Mouse (Mus musculus) midbrain, embryonic 11.5 days (tissue): Measurements from ENCODE around the gene Msi2. TPM values are rescaled to one million over a fixed set of nuclear protein-coding genes. Genes with fewer than 3 reads are reported as not detected.

Experiments
- ATAC-seq: fragments of 200-750 bp; cut with Nextera tagmentation; 2 replicates; pipeline ENCODE4 v1.8.0; 2017; ENCODE audit warnings: moderate TSS enrichment, moderate library complexity; ENCODE audit not compliant: low FRiP score
- DNase-seq: peaks from one replicate; pipeline ENCODE4 v3.0.0; 2015; ENCODE audit warnings: low spot score; ENCODE audit errors: missing footprints
- H3K27ac ChIP-seq: fragments of 300-500 bp; sonication (generic); 2 replicates; pipeline ENCODE4 v1.5.1; 2014; ENCODE audit warnings: low read depth, low read length
- H3K27me3 ChIP-seq: fragments of 300-500 bp; sonication (generic); 2 replicates; pipeline ENCODE4 v1.6.1; 2014; ENCODE audit warnings: mild to moderate bottlenecking, low read length, moderate library complexity, mixed read lengths; ENCODE audit not compliant: control insufficient read depth, insufficient read depth
- H3K36me3 ChIP-seq: fragments of 300-500 bp; sonication (generic); 2 replicates; pipeline ENCODE4 v1.6.1; 2014; ENCODE audit warnings: mild to moderate bottlenecking, low read length, moderate library complexity, mixed read lengths; ENCODE audit not compliant: control insufficient read depth, insufficient read depth
- H3K4me1 ChIP-seq: fragments of 300-500 bp; sonication (generic); 2 replicates; pipeline ENCODE4 v1.6.1; 2014; ENCODE audit warnings: low read length; ENCODE audit not compliant: control insufficient read depth, insufficient read depth
- H3K4me2 ChIP-seq: fragments of 300-500 bp; sonication (generic); 2 replicates; pipeline ENCODE4 v1.6.1; 2014; ENCODE audit warnings: mild to moderate bottlenecking, moderate library complexity
- H3K4me3 ChIP-seq: fragments of 300-500 bp; sonication (generic); 2 replicates; pipeline ENCODE4 v1.5.1; 2014; ENCODE audit warnings: low read depth, low read length
- H3K9ac ChIP-seq: fragments of 300-500 bp; sonication (generic); 2 replicates; pipeline ENCODE4 v1.6.1; 2014; ENCODE audit warnings: low read length
- H3K9me3 ChIP-seq: fragments of 300-500 bp; sonication (generic); 2 replicates; pipeline ENCODE4 v1.6.1; 2016; ENCODE audit warnings: low read length; ENCODE audit not compliant: control insufficient read depth
- WGBS: fragments of 180-500 bp; shearing (Covaris S2); extraction: QIAGEN DNeasy Blood & Tissue Kit; methylation state at CpG from one replicate; pipeline ENCODE4 v1.1.7; 2014; 5-methylcytosine and 5-hydroxymethylcytosine counted together
- polyA plus RNA-seq: library from polyadenylated mRNA; unstranded; fragments of >200 nt; fragmentation: Nextera tagmentation; extraction: Ambion mirVana; gene quantifications from 2 replicates; pipeline ENCODE4 v1.2.1, GENCODE M21; 2014

The Msi2 gene
- polyA plus RNA-seq, 1 experiment from 2014 or later, result 27.0 TPM

GRCm38 (mm10) chr11:88528522-88529101, 189.7 kb downstream of the Msi2 start:
- H3K9me3 ChIP-seq, result no peaks in the 10 kb centered on the region
- 0 out of 2 replicates have a peak, but pooled peaks cover 2% of the 10 kb centered on the region for H3K36me3 ChIP-seq
- DNase-seq, result no peak
- H3K27ac ChIP-seq, result peak overlapping the region; percentile 14; the same call in 1 of the 2 replicates
- WGBS, result 51% methylated on average over 8 of the region's 8 CpGs
- peaks cover 58% of the 10 kb centered on the region for H3K4me1 ChIP-seq
- ATAC-seq, result no peak
- H3K9ac ChIP-seq, result no peak overlapping the region
- no peak overlapping the region for H3K4me3 ChIP-seq
- H3K4me2 ChIP-seq, result no peak overlapping the region
- H3K27me3 ChIP-seq, result no peaks in the 10 kb centered on the region

DNA sequence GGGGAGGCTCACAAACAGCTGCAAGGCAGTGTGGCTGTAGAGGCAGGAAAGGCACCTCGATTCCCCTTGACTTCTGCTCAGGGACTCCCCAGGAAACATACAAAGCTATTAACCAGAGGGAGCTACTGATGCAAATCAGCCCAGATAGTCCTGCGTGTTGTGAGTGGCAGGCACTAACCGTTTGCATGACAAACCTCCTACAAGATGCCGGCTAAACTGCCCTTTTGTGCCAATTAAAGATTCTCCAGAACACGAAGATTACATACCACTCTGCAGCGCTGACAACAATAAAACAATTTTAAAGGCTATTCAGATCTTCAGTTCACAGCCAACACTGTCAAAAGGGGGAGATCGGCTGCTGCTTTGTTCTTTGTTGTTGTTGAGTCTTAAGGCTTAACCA, 191.6 kb downstream of the Msi2 start:
- ATAC-seq, result no peak
- peak overlapping the region; percentile 45 for H3K27ac ChIP-seq
- H3K27me3 ChIP-seq, result no peaks in the 10 kb centered on the region
- peak overlapping the region; percentile 41 for H3K9ac ChIP-seq
- no peak overlapping the region for H3K4me3 ChIP-seq
- WGBS, result 8% methylated on average over 7 of the region's 7 CpGs
- H3K9me3 ChIP-seq, result no peaks in the 10 kb centered on the region
- peaks cover 68% of the 10 kb centered on the region for H3K4me1 ChIP-seq
- DNase-seq, result no peak
- H3K4me2 ChIP-seq, result no peak overlapping the region
- 0 out of 2 replicates have a peak, but pooled peaks cover 2% of the 10 kb centered on the region for H3K36me3 ChIP-seq

GRCm38 (mm10) chr11:88524790-88525575, 193.3 kb downstream of the Msi2 start:
- Histone ChIP-seq H3K27me3 (no peaks in the 10 kb centered on the region), H3K4me2 (no peak overlapping the region), H3K9me3 (no peaks in the 10 kb centered on the region), H3K36me3 (0 out of 2 replicates have a peak, but pooled peaks cover 2% of the 10 kb centered on the region), H3K27ac (peak overlapping the region; percentile 69), H3K4me3 (no peak overlapping the region), H3K4me1 (peaks cover 82% of the 10 kb centered on the region), H3K9ac (no peak overlapping the region; the same call in 1 of the 2 replicates)
- no peak for DNase-seq
- ATAC-seq, result peak; percentile 38
- 27% methylated on average over 10 of the region's 10 CpGs for WGBS

DNA sequence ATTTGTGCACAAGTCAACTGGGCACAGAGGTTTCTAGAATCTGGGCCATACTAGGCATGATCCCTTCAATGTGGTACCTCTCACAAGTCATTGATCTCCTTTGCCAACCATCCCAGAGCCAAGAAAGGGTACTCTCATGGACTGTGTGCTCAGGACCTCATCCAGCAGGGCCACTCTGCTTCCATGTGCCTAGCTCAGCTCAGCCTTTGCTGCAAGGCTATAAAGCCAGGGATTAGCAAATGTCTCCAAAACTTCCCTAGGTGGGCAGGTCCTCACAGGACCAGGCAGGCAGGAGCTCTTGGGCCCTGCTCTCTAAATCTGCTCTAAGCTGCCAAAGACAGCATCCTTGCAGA, 193.9 kb downstream of the Msi2 start:
- Histone ChIP-seq H3K27me3 (no peaks in the 10 kb centered on the region), H3K4me1 (peaks cover 80% of the 10 kb centered on the region), H3K4me3 (no peak overlapping the region), H3K9me3 (no peaks in the 10 kb centered on the region), H3K4me2 (no peak overlapping the region), H3K9ac (no peak overlapping the region; the same call in 1 of the 2 replicates), H3K27ac (peak overlapping the region; percentile 69), H3K36me3 (no peaks in the 10 kb centered on the region)
- ATAC-seq, result no peak
- no peak for DNase-seq

- DNase-seq (no peak), ATAC-seq (no peak)
- Histone ChIP-seq H3K4me1 (peaks cover 75% of the 10 kb centered on the region), H3K27me3 (no peaks in the 10 kb centered on the region), H3K27ac (no peak overlapping the region), H3K36me3 (no peaks in the 10 kb centered on the region), H3K4me3 (no peak overlapping the region), H3K9ac (no peak overlapping the region), H3K9me3 (no peaks in the 10 kb centered on the region), H3K4me2 (no peak overlapping the region)
- 61% methylated on average over 4 of the region's 4 CpGs for WGBS
Observed at GRCm38 (mm10) chr11:88523921-88524320, 194.4 kb downstream of the Msi2 start.

- Histone ChIP-seq H3K4me3 (no peak overlapping the region), H3K9ac (no peak overlapping the region), H3K4me1 (peaks cover 71% of the 10 kb centered on the region), H3K4me2 (no peak overlapping the region), H3K9me3 (no peaks in the 10 kb centered on the region), H3K36me3 (no peaks in the 10 kb centered on the region), H3K27ac (no peak overlapping the region), H3K27me3 (no peaks in the 10 kb centered on the region)
- 60% methylated on average over 6 of the region's 6 CpGs for WGBS
- DNase-seq (no peak), ATAC-seq (no peak)
Observed at GRCm38 (mm10) chr11:88523511-88523910, 194.8 kb downstream of the Msi2 start.

DNA sequence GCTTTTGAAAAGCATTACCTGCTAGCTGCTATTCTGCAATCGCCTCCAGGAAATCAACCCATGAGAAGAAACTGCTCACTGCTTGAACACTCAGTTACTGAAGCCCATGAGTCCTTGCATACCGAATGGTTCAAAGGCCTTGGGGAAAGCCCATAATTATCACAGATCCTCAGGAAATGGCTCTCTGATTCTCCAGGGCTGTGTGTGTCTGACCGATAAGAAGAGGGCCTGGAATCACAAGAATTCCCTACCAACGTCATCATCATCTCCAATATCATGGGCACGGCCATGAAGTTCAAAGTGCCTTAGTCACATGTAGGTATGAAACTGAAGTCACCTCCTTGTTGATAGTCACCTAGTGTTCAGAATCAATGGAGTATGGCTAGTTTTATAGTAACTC, 196.2 kb downstream of the Msi2 start:
- H3K4me3 ChIP-seq, result no peak overlapping the region
- WGBS, result 92% methylated on average over 5 of the region's 5 CpGs
- H3K4me2 ChIP-seq, result no peak overlapping the region
- DNase-seq, result no peak
- H3K27me3 ChIP-seq, result no peaks in the 10 kb centered on the region
- H3K9ac ChIP-seq, result no peak overlapping the region
- no peaks in the 10 kb centered on the region for H3K9me3 ChIP-seq
- no peak for ATAC-seq
- H3K27ac ChIP-seq, result no peak overlapping the region
- H3K4me1 ChIP-seq, result peaks cover 64% of the 10 kb centered on the region
- no peaks in the 10 kb centered on the region for H3K36me3 ChIP-seq

DNA sequence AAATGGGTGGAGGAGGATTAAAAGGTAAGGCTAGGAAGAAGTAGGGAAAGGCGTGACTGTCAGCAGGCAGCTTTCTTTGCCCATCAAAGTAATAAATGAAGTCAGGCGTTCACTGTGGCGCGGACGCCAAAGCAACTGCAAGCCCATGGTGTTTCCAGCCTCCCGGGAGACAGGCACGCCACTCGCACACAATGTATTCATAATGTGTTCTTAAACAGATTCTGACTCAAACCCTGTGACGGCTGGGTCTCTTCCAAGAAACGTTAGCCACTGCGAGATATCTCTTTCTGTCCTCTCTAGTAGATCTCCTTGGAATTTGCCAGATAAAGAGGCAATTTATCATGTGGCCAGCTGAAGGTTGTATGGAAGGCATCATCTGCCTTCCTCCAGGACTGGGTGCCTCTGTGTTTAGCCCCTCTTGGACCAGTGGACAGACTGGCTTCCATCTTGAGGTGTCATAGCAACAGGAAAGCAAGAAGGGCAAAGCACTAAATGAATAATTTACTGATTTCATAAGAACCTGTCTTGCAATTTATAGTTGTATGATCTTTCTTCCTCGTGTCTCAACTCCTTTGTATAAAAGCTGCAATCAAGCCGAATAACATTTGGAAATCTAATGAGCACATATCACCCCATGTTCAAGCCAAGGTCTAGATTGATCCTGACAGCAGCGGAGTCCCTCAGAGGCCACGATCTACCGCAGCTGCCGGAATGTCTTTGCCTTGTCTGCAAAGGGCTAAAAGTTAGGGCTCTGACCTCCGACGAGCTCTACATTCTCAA, 197.2 kb downstream of the Msi2 start:
- Histone ChIP-seq H3K9me3 (no peaks in the 10 kb centered on the region), H3K9ac (no peak overlapping the region), H3K27ac (peak overlapping the region; percentile 75), H3K4me2 (no peak overlapping the region), H3K27me3 (no peaks in the 10 kb centered on the region), H3K36me3 (no peaks in the 10 kb centered on the region), H3K4me3 (no peak overlapping the region), H3K4me1 (peaks cover 64% of the 10 kb centered on the region)
- DNase-seq, result no peak
- 59% methylated on average over 19 of the region's 19 CpGs for WGBS
- ATAC-seq, result peak; percentile 43; the same call in 1 of the 2 replicates

DNA sequence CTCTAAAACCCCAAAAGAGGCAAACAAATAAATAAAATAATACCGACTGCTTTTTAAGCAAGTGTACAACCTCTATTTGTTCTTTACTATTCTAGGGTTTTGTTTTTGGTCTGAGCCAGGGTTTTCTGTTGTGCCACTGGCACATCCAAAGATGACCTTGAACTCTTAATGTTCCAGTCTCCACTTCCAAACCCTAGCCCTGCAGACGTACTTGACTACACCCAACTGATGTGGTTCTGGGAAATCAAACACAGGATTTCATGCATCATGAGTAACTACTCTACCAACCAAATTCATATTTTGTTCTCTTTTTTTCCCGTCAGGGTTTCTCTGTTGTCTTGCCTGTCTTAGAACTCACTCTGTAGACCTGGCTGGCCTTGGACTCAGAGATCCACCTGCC, 200.0 kb downstream of the Msi2 start:
- Histone ChIP-seq H3K4me3 (no peak overlapping the region), H3K36me3 (no peaks in the 10 kb centered on the region), H3K9me3 (no peaks in the 10 kb centered on the region), H3K27me3 (no peaks in the 10 kb centered on the region), H3K4me2 (no peak overlapping the region), H3K4me1 (peaks cover 54% of the 10 kb centered on the region), H3K9ac (no peak overlapping the region), H3K27ac (no peak overlapping the region)
- WGBS, result 88% methylated on average over 3 of the region's 3 CpGs
- DNase-seq (no peak), ATAC-seq (no peak)
